Mouse (Mus musculus) hindbrain, embryonic 14.5 days (tissue): Measurements from ENCODE around the gene Cox15. TPM values are rescaled to one million over a fixed set of nuclear protein-coding genes. Genes with fewer than 3 reads are reported as not detected.

Experiments
- ATAC-seq: fragments of 200-750 bp; cut with Nextera tagmentation; 2 replicates; pipeline ENCODE4 v1.8.0; 2017; ENCODE audit warnings: moderate number of reproducible peaks, mild to moderate bottlenecking, moderate TSS enrichment, moderate library complexity; ENCODE audit not compliant: low FRiP score
- DNase-seq: peaks from one replicate; pipeline ENCODE4 v3.0.0-alpha.2; 2015; ENCODE audit warnings: low spot score
- H3K27ac ChIP-seq: fragments of 300-500 bp; sonication (generic); 2 replicates; pipeline ENCODE4 v1.5.1; 2014; ENCODE audit warnings: mild to moderate bottlenecking, moderate library complexity
- H3K27me3 ChIP-seq: fragments of 300-500 bp; sonication (generic); 2 replicates; pipeline ENCODE4 v1.6.1; 2014; ENCODE audit warnings: mild to moderate bottlenecking, low read length, mixed read lengths; ENCODE audit not compliant: control insufficient read depth, insufficient read depth
- H3K36me3 ChIP-seq: fragments of 300-500 bp; sonication (generic); replicated peaks from 2 replicates; pipeline ENCODE4 v1.6.1; 2014; ENCODE audit not compliant: control insufficient read depth, insufficient read depth
- H3K4me1 ChIP-seq: fragments of 300-500 bp; sonication (generic); replicated peaks from 2 replicates; pipeline ENCODE4 v1.6.1; 2014; ENCODE audit warnings: antibody characterized with exemption, low read length, mixed read lengths; ENCODE audit not compliant: control insufficient read depth, insufficient read depth
- H3K4me2 ChIP-seq: fragments of 300-500 bp; sonication (generic); replicated peaks from 2 replicates; pipeline ENCODE4 v1.6.1; 2014; ENCODE audit warnings: mild to moderate bottlenecking, moderate library complexity
- H3K4me3 ChIP-seq: fragments of 300-500 bp; sonication (generic); replicated peaks from 2 replicates; pipeline ENCODE4 v1.5.1; 2014; ENCODE audit warnings: mild to moderate bottlenecking, low read length
- H3K9ac ChIP-seq: fragments of 300-500 bp; sonication (generic); 2 replicates; pipeline ENCODE4 v1.6.1; 2014
- H3K9me3 ChIP-seq: fragments of 300-500 bp; sonication (generic); 2 replicates; pipeline ENCODE4 v1.6.1; 2016; ENCODE audit warnings: low read length; ENCODE audit not compliant: control insufficient read depth
- WGBS: fragments of 180-500 bp; shearing (Covaris S2); extraction: QIAGEN DNeasy Blood & Tissue Kit; methylation state at CpG from one replicate; pipeline ENCODE4 v1.1.7; 2014; 5-methylcytosine and 5-hydroxymethylcytosine counted together
- polyA plus RNA-seq: library from polyadenylated mRNA; unstranded; fragments of >200 nt; fragmentation: Nextera tagmentation; extraction: Ambion mirVana; gene quantifications from 2 replicates; pipeline ENCODE4 v1.2.1, GENCODE M21; 2014

Gene Cox15
- polyA plus RNA-seq, 1 experiment from 2014 or later = 11.1 TPM

DNA sequence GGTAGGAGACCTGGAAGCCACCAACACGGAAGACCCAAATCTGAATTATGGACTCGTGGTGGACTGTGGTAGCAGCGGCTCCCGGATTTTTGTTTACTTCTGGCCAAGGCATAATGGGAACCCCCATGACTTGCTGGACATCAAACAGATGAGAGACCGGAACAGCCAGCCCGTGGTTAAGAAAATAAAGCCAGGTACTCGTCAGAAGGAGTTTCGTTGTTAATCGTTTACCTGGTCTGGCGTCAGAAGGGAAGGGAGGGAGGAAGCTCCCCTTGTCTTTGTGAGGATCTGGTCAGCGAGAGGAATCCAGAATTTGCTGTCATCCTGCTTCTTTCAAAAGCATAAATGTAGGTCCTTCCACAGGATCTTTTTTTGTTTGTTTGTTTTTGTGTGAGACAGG, 48.6 kb downstream of the Cox15 start:
- H3K36me3 ChIP-seq = peaks cover 75% of the 10 kb centered on the region
- no peak for DNase-seq
- no peaks in the 10 kb centered on the region for H3K4me1 ChIP-seq
- H3K9ac ChIP-seq = no peak overlapping the region
- 92% methylated on average over 11 of the region's 11 CpGs for WGBS
- no peaks in the 10 kb centered on the region for H3K27me3 ChIP-seq
- no peak overlapping the region for H3K4me3 ChIP-seq
- H3K4me2 ChIP-seq = no peak overlapping the region
- H3K27ac ChIP-seq = no peak overlapping the region
- no peaks in the 10 kb centered on the region for H3K9me3 ChIP-seq
- ATAC-seq = no peak

- Histone ChIP-seq H3K36me3 (peaks cover 31% of the 10 kb centered on the region), H3K27ac (no peak overlapping the region), H3K4me3 (no peak overlapping the region), H3K9me3 (no peaks in the 10 kb centered on the region), H3K9ac (no peak overlapping the region), H3K4me1 (no peaks in the 10 kb centered on the region), H3K27me3 (no peaks in the 10 kb centered on the region), H3K4me2 (no peak overlapping the region)
- no peak for ATAC-seq
- no peak for DNase-seq
- WGBS = 89% methylated on average over 6 of the region's 6 CpGs
These were observed 53.0 kb downstream of the Cox15 start for GRCm38 (mm10) chr19:43699763-43700155.

GRCm38 (mm10) chr19:43699021-43699762, 53.6 kb downstream of the Cox15 start:
- no peak overlapping the region for H3K4me3 ChIP-seq
- no peak overlapping the region for H3K27ac ChIP-seq
- no peaks in the 10 kb centered on the region for H3K4me1 ChIP-seq
- DNase-seq (no peak), ATAC-seq (no peak)
- 80% methylated on average over 10 of the region's 11 CpGs for WGBS
- H3K27me3 ChIP-seq = no peaks in the 10 kb centered on the region
- H3K36me3 ChIP-seq = peaks cover 25% of the 10 kb centered on the region
- no peak overlapping the region for H3K9ac ChIP-seq
- no peak overlapping the region for H3K4me2 ChIP-seq
- no peaks in the 10 kb centered on the region for H3K9me3 ChIP-seq

- no peaks in the 10 kb centered on the region for H3K4me1 ChIP-seq
- 0 out of 2 replicates have a peak overlapping the region, but pooled peaks have one; percentile 0 for H3K4me2 ChIP-seq
- no peak for DNase-seq
- H3K27ac ChIP-seq = no peak overlapping the region
- no peaks in the 10 kb centered on the region for H3K27me3 ChIP-seq
- no peak overlapping the region for H3K9ac ChIP-seq
- ATAC-seq = no peak
- H3K9me3 ChIP-seq = no peaks in the 10 kb centered on the region
- H3K4me3 ChIP-seq = no peak overlapping the region
- peaks cover 22% of the 10 kb centered on the region; the same call in 1 of the 2 replicates for H3K36me3 ChIP-seq
- WGBS = 93% methylated on average over 5 of the region's 5 CpGs
These were observed 55.0 kb downstream of the Cox15 start for GRCm38 (mm10) chr19:43697666-43698370.

DNA sequence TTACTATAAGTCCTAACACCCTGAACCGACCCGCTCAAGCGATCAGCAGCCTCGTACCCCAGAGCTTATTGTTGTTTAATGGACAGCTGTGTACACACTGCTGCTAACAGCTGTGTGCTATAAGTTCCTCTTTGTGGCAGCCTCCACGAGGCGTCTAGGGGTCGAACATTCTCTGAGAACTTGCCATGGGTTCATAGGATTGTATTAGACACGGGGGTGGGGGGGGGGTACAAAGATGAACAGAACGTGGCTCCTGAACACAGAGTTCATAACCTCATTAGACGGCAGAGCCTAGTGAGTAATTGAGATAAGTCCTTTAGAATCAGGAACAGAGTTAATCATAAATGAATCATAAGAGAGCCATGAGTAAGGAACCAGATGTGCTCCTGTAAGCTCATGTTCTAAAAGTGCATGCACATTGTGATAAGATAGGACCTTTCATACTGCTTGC, 57.3 kb downstream of the Cox15 start:
- Histone ChIP-seq H3K9me3 (no peaks in the 10 kb centered on the region), H3K4me1 (peaks cover 6% of the 10 kb centered on the region; the same call in 1 of the 2 replicates), H3K27me3 (no peaks in the 10 kb centered on the region), H3K4me3 (no peak overlapping the region), H3K27ac (no peak overlapping the region), H3K4me2 (no peak overlapping the region), H3K9ac (no peak overlapping the region), H3K36me3 (peaks cover 10% of the 10 kb centered on the region; the same call in 1 of the 2 replicates)
- ATAC-seq (no peak), DNase-seq (no peak)
- 44% methylated on average over 10 of the region's 10 CpGs for WGBS

DNA sequence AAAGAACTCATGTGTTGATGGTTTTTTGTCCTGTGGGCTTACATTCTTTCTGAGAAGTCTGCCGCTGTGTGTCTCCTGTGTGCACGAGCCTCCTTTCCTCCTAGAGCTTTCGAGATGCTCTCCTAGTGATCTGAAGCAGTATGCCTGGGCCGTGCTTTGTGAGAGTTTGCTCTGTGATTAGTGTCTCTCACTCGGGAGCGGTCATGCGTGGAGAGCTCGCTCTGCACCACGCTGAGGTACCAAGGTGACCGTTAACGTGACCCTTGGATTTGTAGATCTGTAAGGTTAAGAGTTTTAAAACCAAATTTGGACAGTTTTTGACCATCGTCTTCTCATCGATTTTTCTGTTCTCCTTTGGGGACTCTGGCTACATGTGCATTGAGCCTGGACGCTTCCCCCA, 60.0 kb downstream of the Cox15 start:
- Histone ChIP-seq H3K4me1 (peaks cover 10% of the 10 kb centered on the region; the same call in 1 of the 2 replicates), H3K4me2 (no peak overlapping the region), H3K27ac (no peak overlapping the region), H3K27me3 (no peaks in the 10 kb centered on the region), H3K36me3 (no peaks in the 10 kb centered on the region), H3K4me3 (no peak overlapping the region), H3K9ac (no peak overlapping the region), H3K9me3 (no peaks in the 10 kb centered on the region)
- WGBS = 62% methylated on average over 14 of the region's 14 CpGs
- DNase-seq (no peak), ATAC-seq (no peak)

GRCm38 (mm10) chr19:43689419-43690246, 63.2 kb downstream of the Cox15 start, which contains the start of gene Entpd7:
Entpd7 (plus strand) TSS chr19:43689672.
- H3K4me1 ChIP-seq = peaks cover 10% of the 10 kb centered on the region; the same call in 1 of the 2 replicates
- WGBS = 0% methylated on average over 60 of the region's 60 CpGs
- DNase-seq = peak; percentile 90
- ATAC-seq = peak; percentile 97
- H3K4me2 ChIP-seq = peak within 1 kb of the TSS; percentile 84
- no peaks in the 10 kb centered on the region for H3K36me3 ChIP-seq
- peak within 1 kb of the TSS; percentile 64 for H3K4me3 ChIP-seq
- peak within 1 kb of the TSS; percentile 80 for H3K9ac ChIP-seq
- H3K27ac ChIP-seq = peak within 1 kb of the TSS; percentile 77
- H3K27me3 ChIP-seq = no peaks in the 10 kb centered on the region
- H3K9me3 ChIP-seq = no peaks in the 10 kb centered on the region
